8 mouse cellular contexts compared by ENCODE assay signal in genomic region chr12:116484991-116485390, GRCm38 (mm10). TPM values are rescaled to one million over a fixed set of nuclear protein-coding genes. Genes with fewer than 3 reads are reported as not detected.
A peak's percentile ranks its signal among the peaks of the same experiment; 100 is the strongest.
DNase-seq lines count a peak whose midpoint lies in the region; ATAC-seq and TF ChIP-seq lines count a peak whose summit lies in the region.

No protein-coding gene starts in this region.

- no peak for DNase-seq in cerebellum, adult 2 months
- DNase-seq in cerebellum, postnatal 36 days: no peak
- no peak for DNase-seq in liver, embryonic 13.5 days
- no peak for DNase-seq in urinary bladder, postnatal 4 days (ENCODE audit: low spot score in 2 of 2)
- DNase-seq in right cerebral cortex, adult 18-20 months: no peak
- DNase-seq in gastrocnemius, postnatal 14 days: no peak

- TF ChIP-seq POLR2A in cerebellum, adult 2 months (IDR thresholded peaks at IDR 0.05; ENCODE audit: borderline replicate concordance, insufficient read depth, low read length): no peak

- no peak for TF ChIP-seq CTCF in cerebellum, adult 2 months (IDR thresholded peaks at IDR 0.05; ENCODE audit: borderline replicate concordance, insufficient read depth, low read depth, low read length)

- peaks cover 4% of the 10 kb centered on the region for H3K4me1 ChIP-seq in cerebellum, adult 2 months (ENCODE audit: control insufficient read depth, insufficient read depth, low read length)
- peaks cover 20% of the 10 kb centered on the region for H3K4me1 ChIP-seq in megakaryocyte, embryonic 14.5 days
- peaks cover 12% of the 10 kb centered on the region for H3K4me1 ChIP-seq in liver, embryonic 13.5 days (replicated peaks)

- no peaks in the 10 kb centered on the region for H3K36me3 ChIP-seq in megakaryocyte, embryonic 14.5 days (replicated peaks; ENCODE audit: low read length)
- H3K36me3 ChIP-seq in liver, embryonic 13.5 days: no peaks in the 10 kb centered on the region

- no peak for ATAC-seq in megakaryocyte, adult 5-6 weeks (ENCODE audit: poor library complexity, severe bottlenecking)
- 0 out of 2 replicates have a peak, but pooled peaks have one; percentile 4 for ATAC-seq in liver, embryonic 13.5 days (ENCODE audit: low read depth)

- H3K4me2 ChIP-seq in liver, embryonic 13.5 days: 0 out of 2 replicates have a peak overlapping the region, but pooled peaks have one; percentile 73

- peak overlapping the region; percentile 74 for H3K4me3 ChIP-seq in cerebellum, adult 2 months (replicated peaks; ENCODE audit: insufficient read depth, low read depth, low read length)
- H3K4me3 ChIP-seq in megakaryocyte, embryonic 14.5 days (replicated peaks): peak overlapping the region; percentile 88
- no peak overlapping the region for H3K4me3 ChIP-seq in liver, embryonic 13.5 days (replicated peaks)

- H3K27me3 ChIP-seq in cerebellum, adult 2 months (ENCODE audit: control insufficient read depth, insufficient read depth, low read length): no peaks in the 10 kb centered on the region
- peaks cover 49% of the 10 kb centered on the region for H3K27me3 ChIP-seq in megakaryocyte, embryonic 14.5 days (replicated peaks)
- H3K27me3 ChIP-seq in liver, embryonic 13.5 days: peaks cover 56% of the 10 kb centered on the region

- H3K9me3 ChIP-seq in megakaryocyte, embryonic 14.5 days: peaks cover 3% of the 10 kb centered on the region; the same call in 1 of the 2 replicates
- H3K9me3 ChIP-seq in liver, embryonic 13.5 days (replicated peaks): no peaks in the 10 kb centered on the region

- 75% methylated on average over 8 of the region's 8 CpGs for WGBS in cerebellum, adult 2 months
- 60% methylated on average over 8 of the region's 8 CpGs for WGBS in liver, embryonic 13.5 days (ENCODE audit: insufficient replicate concordance)

- H3K9ac ChIP-seq in liver, embryonic 13.5 days: no peak overlapping the region

- H3K27ac ChIP-seq in cerebellum, adult 2 months (ENCODE audit: insufficient read depth, low read length): no peak overlapping the region
- no peak overlapping the region for H3K27ac ChIP-seq in liver, embryonic 13.5 days

- intact Hi-C loops in gastrocnemius, postnatal 14 days (cut with DNase I; ENCODE audit: low total_unique reads): no loop called here

RNA-seq across cellular contexts. Expression of gene Ptprn2, which starts 0.5 kb away (rescaled TPM):
- polyA plus RNA-seq in cerebellum, adult 2 months (2012; rRNA removed): 97.8 and 103 TPM in 2 replicates
- not detected in 2 replicates for polyA plus RNA-seq in megakaryocyte, embryonic 14.5 days (2012; ENCODE audit: insufficient read depth, low replicate concordance)
- not detected in 2 replicates for total RNA-seq in megakaryocyte, adult 5-6 weeks (2015)
- not detected in 2 replicates for total RNA-seq in megakaryocyte, adult 5-6 weeks (2017)
- 0.03 and 0.05 TPM in 2 replicates for polyA plus RNA-seq in liver, embryonic 13.5 days (2015; fragmentation: Nextera tagmentation; extraction: Ambion mirVana)
- not detected for total RNA-seq in gastrocnemius, postnatal 14 days (2021)

Comparison
In these comparisons a context has a peak if more than half of its experiments do, and no peak if none do; other contexts are left out.
1. RNA of gene Ptprn2, which starts 0.5 kb away (polyA plus RNA-seq): 97.8 to 103 TPM in cerebellum, adult 2 months; 0.03 to 0.05 TPM in liver, embryonic 13.5 days and not detected in megakaryocyte, embryonic 14.5 days; every median in the first group is over 10 times any median in the second.